Mouse (Mus musculus) kidney, adult 2 months (tissue): Measurements from ENCODE around the gene Fibcd1.

ENCODE experiments used
- CTCF ChIP-seq: fragments of 200-500 bp; conservative IDR thresholded peaks from 2 replicates; pipeline ENCODE4 v1.5.1; 2011; ENCODE audit warnings: low read depth, mild to moderate bottlenecking, control low read depth, low read length, moderate library complexity, mixed read lengths; ENCODE audit not compliant: insufficient read depth, insufficient read length
- POLR2A ChIP-seq: fragments of 200-500 bp; IDR thresholded peaks from one replicate; pipeline ENCODE4 v1.6.1; 2011; ENCODE audit warnings: low read depth, low read length, control low read depth

DNA sequence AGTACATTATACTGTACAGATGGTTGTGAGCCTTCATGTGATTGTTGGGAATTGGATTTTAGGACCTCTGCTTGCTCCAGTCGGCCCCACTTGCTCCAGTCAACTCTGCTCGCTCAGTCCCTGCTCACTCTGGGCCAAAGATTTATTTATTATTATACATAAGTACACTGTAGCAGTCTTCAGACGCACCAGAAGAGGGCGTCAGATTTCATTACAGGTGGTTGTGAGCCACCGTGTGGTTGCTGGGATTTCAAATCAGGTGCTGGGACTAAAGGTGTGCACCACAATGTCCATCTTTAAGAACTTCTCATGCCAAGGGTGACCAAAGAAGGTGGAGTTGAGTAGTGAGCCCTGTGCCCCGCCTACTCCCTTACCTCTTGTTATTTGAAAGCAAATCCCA is 53.2 kb downstream of the Fibcd1 start:
- TF ChIP-seq CTCF: no peak
- no peak for TF ChIP-seq POLR2A
